Mouse (Mus musculus): Measurements from ENCODE around the gene Alk. TPM values are rescaled to one million over a fixed set of nuclear protein-coding genes. Genes with fewer than 3 reads are reported as not detected.

Gene Alk
- polyA plus RNA-seq, 1 experiment from 2014 or later: 2.7 TPM

DNA sequence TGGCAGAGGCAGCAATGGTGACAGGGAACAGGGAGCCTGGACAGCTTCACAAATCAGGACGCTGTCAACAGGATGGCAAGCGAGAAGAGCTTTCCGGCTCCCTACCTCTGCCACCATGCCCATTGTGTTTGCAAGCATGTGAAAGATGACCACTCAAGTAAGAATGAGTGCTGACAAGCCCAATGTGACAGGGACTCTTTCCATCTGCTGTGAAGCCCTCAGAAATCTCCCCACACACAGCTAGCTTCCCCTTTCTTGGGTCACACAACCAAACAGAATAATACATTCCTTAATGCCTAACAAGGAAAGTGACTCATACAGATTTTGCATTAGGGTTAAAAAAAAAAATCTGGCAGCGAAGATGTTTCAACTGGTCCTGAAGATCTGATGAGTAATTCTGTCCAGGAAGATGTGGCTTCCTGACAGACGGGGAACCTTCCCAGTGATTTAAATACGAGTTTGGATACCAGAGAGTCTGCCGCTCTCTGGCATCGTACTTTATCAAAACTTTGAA, 329.0 kb downstream of the Alk start:
- WGBS: 84% methylated on average over 8 of the region's 8 CpGs
- H3K4me3 ChIP-seq: no peak overlapping the region
- H3K27me3 ChIP-seq: no peaks in the 10 kb centered on the region
- ATAC-seq (replicated peaks): no peak
- no peaks in the 10 kb centered on the region for H3K9me3 ChIP-seq
- no peaks in the 10 kb centered on the region for H3K4me1 ChIP-seq
- no peaks in the 10 kb centered on the region for H3K36me3 ChIP-seq
- H3K9ac ChIP-seq (replicated peaks): no peak overlapping the region
- H3K4me2 ChIP-seq (replicated peaks): no peak overlapping the region
- H3K27ac ChIP-seq (replicated peaks): no peak overlapping the region

- no peak for ATAC-seq (replicated peaks)
- H3K9me3 ChIP-seq: no peaks in the 10 kb centered on the region
- 85% methylated on average over 5 of the region's 5 CpGs for WGBS
Measured at GRCm38 (mm10) chr17:72274205-72274604, 330.2 kb downstream of the Alk start.

GRCm38 (mm10) chr17:72271640-72272039, 332.8 kb downstream of the Alk start:
- no peak overlapping the region for H3K9ac ChIP-seq (replicated peaks)
- H3K4me3 ChIP-seq: no peak overlapping the region
- ATAC-seq (replicated peaks): no peak
- H3K36me3 ChIP-seq: no peaks in the 10 kb centered on the region
- whole genome bisulfite sequencing: 76% methylated on average over 1 of the region's 1 CpGs
- no peaks in the 10 kb centered on the region for H3K9me3 ChIP-seq
- H3K27ac ChIP-seq (replicated peaks): no peak overlapping the region
- no peak overlapping the region for H3K4me2 ChIP-seq (replicated peaks)
- no peaks in the 10 kb centered on the region for H3K4me1 ChIP-seq
- H3K27me3 ChIP-seq: no peaks in the 10 kb centered on the region

More at GRCm38 (mm10) chr17:72274205-72274604, 330.2 kb downstream of the Alk start:
- Histone ChIP-seq H3K4me2 (replicated peaks) (no peak overlapping the region), H3K27ac (replicated peaks) (no peak overlapping the region), H3K9ac (replicated peaks) (no peak overlapping the region), H3K4me1 (no peaks in the 10 kb centered on the region), H3K4me3 (no peak overlapping the region), H3K36me3 (no peaks in the 10 kb centered on the region), H3K27me3 (no peaks in the 10 kb centered on the region)

- H3K4me1 ChIP-seq: peaks cover 8% of the 10 kb centered on the region
- ATAC-seq (replicated peaks): no peak
- no peak overlapping the region for H3K4me2 ChIP-seq (replicated peaks)
- H3K36me3 ChIP-seq: no peaks in the 10 kb centered on the region
- H3K27ac ChIP-seq (replicated peaks): no peak overlapping the region
- no peaks in the 10 kb centered on the region for H3K9me3 ChIP-seq
- H3K9ac ChIP-seq (replicated peaks): no peak overlapping the region
- no peaks in the 10 kb centered on the region for H3K27me3 ChIP-seq
- H3K4me3 ChIP-seq: no peak overlapping the region
- WGBS: 84% methylated on average over 5 of the region's 5 CpGs
Measured at GRCm38 (mm10) chr17:72268529-72268928, 335.9 kb downstream of the Alk start.

- 74% methylated on average over 9 of the region's 9 CpGs for WGBS
- Histone ChIP-seq H3K36me3 (no peaks in the 10 kb centered on the region), H3K27ac (replicated peaks) (peak overlapping the region; percentile 41; the same call in 1 of the 2 replicates), H3K4me1 (peaks cover 8% of the 10 kb centered on the region), H3K9ac (replicated peaks) (no peak overlapping the region), H3K4me2 (replicated peaks) (no peak overlapping the region), H3K4me3 (no peak overlapping the region), H3K9me3 (no peaks in the 10 kb centered on the region), H3K27me3 (no peaks in the 10 kb centered on the region)
- ATAC-seq (replicated peaks): peak; percentile 71
Measured at GRCm38 (mm10) chr17:72265171-72266022, 339.0 kb downstream of the Alk start.

DNA sequence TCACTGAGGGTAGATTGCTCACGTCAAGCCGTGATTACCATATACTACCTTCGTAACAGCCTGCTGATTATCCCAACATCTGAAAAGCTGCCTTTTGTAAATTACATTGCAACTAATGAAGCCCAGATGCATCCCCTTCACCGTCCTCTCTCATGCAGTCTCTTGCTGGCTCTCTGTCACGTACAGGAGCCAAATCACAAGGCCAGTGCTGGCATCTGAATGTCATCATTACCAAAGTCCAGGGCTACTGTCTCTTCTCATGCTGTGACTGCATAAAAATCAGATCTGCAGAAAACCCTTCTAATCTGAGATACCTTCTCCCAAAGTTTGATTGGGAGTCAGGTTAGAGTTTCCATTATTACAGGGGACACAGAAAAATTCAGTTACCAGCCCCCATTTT, 351.0 kb downstream of the Alk start:
- no peak for ATAC-seq (replicated peaks)
- Histone ChIP-seq H3K9ac (replicated peaks) (no peak overlapping the region), H3K4me3 (no peak overlapping the region), H3K4me2 (replicated peaks) (no peak overlapping the region), H3K27ac (replicated peaks) (no peak overlapping the region), H3K36me3 (no peaks in the 10 kb centered on the region), H3K9me3 (no peaks in the 10 kb centered on the region), H3K27me3 (no peaks in the 10 kb centered on the region), H3K4me1 (peaks cover 6% of the 10 kb centered on the region)
- WGBS: 67% methylated on average over 5 of the region's 5 CpGs

GRCm38 (mm10) chr17:72251554-72251953, 352.9 kb downstream of the Alk start:
- H3K9me3 ChIP-seq: no peaks in the 10 kb centered on the region
- no peak overlapping the region for H3K4me2 ChIP-seq (replicated peaks)
- ATAC-seq (replicated peaks): no peak
- H3K27ac ChIP-seq (replicated peaks): no peak overlapping the region
- no peaks in the 10 kb centered on the region for H3K27me3 ChIP-seq
- H3K9ac ChIP-seq (replicated peaks): no peak overlapping the region
- 83% methylated on average over 4 of the region's 4 CpGs for WGBS
- H3K4me3 ChIP-seq: no peak overlapping the region
- H3K36me3 ChIP-seq: no peaks in the 10 kb centered on the region
- peaks cover 6% of the 10 kb centered on the region for H3K4me1 ChIP-seq

GRCm38 (mm10) chr17:72250482-72251405, 353.7 kb downstream of the Alk start:
- 62% methylated on average over 7 of the region's 7 CpGs for WGBS
- H3K27ac ChIP-seq (replicated peaks): no peak overlapping the region
- H3K4me2 ChIP-seq (replicated peaks): no peak overlapping the region
- no peak overlapping the region for H3K4me3 ChIP-seq
- no peaks in the 10 kb centered on the region for H3K27me3 ChIP-seq
- no peaks in the 10 kb centered on the region for H3K36me3 ChIP-seq
- no peak overlapping the region for H3K9ac ChIP-seq (replicated peaks)
- ATAC-seq (replicated peaks): peak; percentile 53; the same call in 1 of the 2 replicates
- H3K9me3 ChIP-seq: no peaks in the 10 kb centered on the region
- peaks cover 6% of the 10 kb centered on the region for H3K4me1 ChIP-seq

GRCm38 (mm10) chr17:72242036-72242435, 362.4 kb downstream of the Alk start:
- Histone ChIP-seq H3K4me2 (replicated peaks) (no peak overlapping the region), H3K27me3 (no peaks in the 10 kb centered on the region), H3K36me3 (no peaks in the 10 kb centered on the region), H3K4me3 (no peak overlapping the region), H3K4me1 (peaks cover 12% of the 10 kb centered on the region), H3K27ac (replicated peaks) (no peak overlapping the region), H3K9me3 (0 out of 2 replicates have a peak, but pooled peaks cover 3% of the 10 kb centered on the region), H3K9ac (replicated peaks) (no peak overlapping the region)
- no peak for ATAC-seq (replicated peaks)
- WGBS: 48% methylated on average over 4 of the region's 4 CpGs

DNA sequence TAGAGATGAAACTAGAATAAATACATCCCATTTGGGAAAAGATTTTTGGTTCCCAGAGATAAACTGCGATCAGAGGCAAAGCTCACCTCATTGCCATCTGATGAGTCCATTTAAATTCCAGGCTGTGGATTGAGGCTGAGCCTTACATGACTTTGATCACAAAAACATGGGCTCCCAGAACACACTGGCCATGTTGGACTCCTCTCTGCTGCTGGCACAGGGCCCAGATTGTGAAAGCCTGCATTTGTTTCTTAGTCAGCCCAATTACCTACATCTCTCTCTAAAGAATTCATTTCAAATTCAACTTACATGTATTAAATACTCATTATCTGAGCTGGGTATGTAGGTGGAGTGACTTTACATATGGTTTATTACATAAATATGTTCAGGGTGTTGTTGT, 367.1 kb downstream of the Alk start:
- peak; percentile 60; the same call in 1 of the 2 replicates for ATAC-seq (replicated peaks)
- Histone ChIP-seq H3K36me3 (no peaks in the 10 kb centered on the region), H3K9me3 (0 out of 2 replicates have a peak, but pooled peaks cover 3% of the 10 kb centered on the region), H3K27ac (replicated peaks) (no peak overlapping the region), H3K4me3 (no peak overlapping the region), H3K27me3 (no peaks in the 10 kb centered on the region), H3K4me2 (replicated peaks) (no peak overlapping the region), H3K4me1 (peaks cover 9% of the 10 kb centered on the region), H3K9ac (replicated peaks) (no peak overlapping the region)
- WGBS: 24% methylated on average over 1 of the region's 1 CpGs

DNA sequence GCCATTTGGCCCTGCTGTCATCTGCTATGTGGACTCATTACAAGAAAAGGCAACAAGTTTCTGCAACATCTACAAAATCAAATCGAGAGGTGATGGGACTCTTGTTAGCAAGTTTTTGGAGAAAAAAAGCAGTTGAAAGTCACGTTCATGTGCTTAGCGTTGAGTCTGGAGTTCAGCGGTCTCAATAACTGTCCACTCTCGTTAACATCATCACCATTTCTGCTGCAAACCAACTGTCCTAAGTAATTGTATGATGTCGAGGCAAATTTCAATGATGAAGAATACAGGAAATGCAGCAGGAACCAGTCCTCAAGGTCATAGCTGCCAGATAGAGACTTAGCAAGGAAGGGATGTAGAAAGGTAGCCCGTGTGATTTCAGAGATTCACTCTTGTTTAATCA, 373.5 kb downstream of the Alk start:
- WGBS: 89% methylated on average over 7 of the region's 7 CpGs
- no peaks in the 10 kb centered on the region for H3K9me3 ChIP-seq
- H3K4me2 ChIP-seq (replicated peaks): no peak overlapping the region
- no peak overlapping the region for H3K27ac ChIP-seq (replicated peaks)
- no peak overlapping the region for H3K9ac ChIP-seq (replicated peaks)
- no peaks in the 10 kb centered on the region for H3K36me3 ChIP-seq
- no peaks in the 10 kb centered on the region for H3K27me3 ChIP-seq
- H3K4me3 ChIP-seq: no peak overlapping the region
- no peaks in the 10 kb centered on the region for H3K4me1 ChIP-seq
- no peak for ATAC-seq (replicated peaks)

- no peak overlapping the region for H3K4me2 ChIP-seq (replicated peaks)
- WGBS: 90% methylated on average over 3 of the region's 3 CpGs
- no peak overlapping the region for H3K9ac ChIP-seq (replicated peaks)
- no peak overlapping the region for H3K4me3 ChIP-seq
- H3K27me3 ChIP-seq: no peaks in the 10 kb centered on the region
- ATAC-seq (replicated peaks): no peak
- H3K4me1 ChIP-seq: no peaks in the 10 kb centered on the region
- H3K27ac ChIP-seq (replicated peaks): no peak overlapping the region
- no peaks in the 10 kb centered on the region for H3K9me3 ChIP-seq
- no peaks in the 10 kb centered on the region for H3K36me3 ChIP-seq
Measured at GRCm38 (mm10) chr17:72218816-72219215, 385.6 kb downstream of the Alk start.

Measured in forebrain, embryonic 15.5 days (tissue).